Mouse (Mus musculus) heart, postnatal 4 days (tissue): ENCODE results near the gene Cib3. TPM values are rescaled to one million over a fixed set of nuclear protein-coding genes. Genes with fewer than 3 reads are reported as not detected.

Experiments
- DNase-seq: peaks from one replicate; pipeline ENCODE4 v3.0.0; 2021
- total RNA-seq, 2 experiments: library from RNA; stranded (reverse); gene quantifications; 2 replicates each; pipeline ENCODE4 v1.2.3; 2021

Cib3 gene
- total RNA-seq, 2 experiments from 2014 or later, result not detected

DNA sequence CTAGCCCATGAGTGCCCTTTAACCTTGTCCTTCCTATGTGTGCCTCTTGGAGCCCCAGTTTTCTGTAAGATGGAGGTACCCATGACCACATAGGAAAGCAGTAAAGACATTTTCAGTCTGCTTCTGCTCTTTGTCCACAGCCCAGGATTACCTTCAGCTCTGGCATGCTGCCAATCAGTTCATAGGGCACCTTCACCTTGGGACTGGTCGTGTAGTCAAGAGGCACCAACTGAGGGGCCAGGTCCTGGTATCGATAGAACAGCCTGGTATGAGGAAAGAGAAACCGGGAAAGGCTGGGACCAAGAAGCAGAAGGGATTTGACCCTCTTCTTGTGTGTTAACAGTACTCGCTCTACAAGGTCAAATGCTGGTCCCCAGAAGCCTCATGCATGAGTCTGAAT lies 2.4 kb downstream of the Cib3 start:
- no peak for DNase-seq

GRCm38 (mm10) chr8:72208582-72208981 lies 4.1 kb downstream of the Cib3 start:
- no peak for DNase-seq

- no peak for DNase-seq
Measured at GRCm38 (mm10) chr8:72197997-72198396, 14.6 kb downstream of the Cib3 start.

- no peak for DNase-seq
Measured at GRCm38 (mm10) chr8:72192065-72192464, 20.6 kb downstream of the Cib3 start.

DNA sequence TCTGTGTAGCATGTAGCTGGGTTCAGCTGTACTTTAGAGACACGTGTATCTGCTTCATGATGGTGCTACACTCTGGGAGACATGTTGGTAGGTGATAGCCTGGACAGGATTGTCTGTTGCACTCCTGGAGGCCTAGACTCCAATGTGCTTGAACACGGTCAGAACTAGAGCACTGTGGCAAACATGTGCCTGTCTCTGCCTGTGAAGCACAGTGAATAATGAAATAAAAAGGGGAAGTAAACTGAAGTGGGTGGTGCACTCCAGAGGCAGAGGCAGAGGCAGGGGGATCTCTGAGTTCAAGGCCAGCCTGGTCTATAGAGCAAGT lies 22.5 kb downstream of the Cib3 start:
- no peak for DNase-seq

DNA sequence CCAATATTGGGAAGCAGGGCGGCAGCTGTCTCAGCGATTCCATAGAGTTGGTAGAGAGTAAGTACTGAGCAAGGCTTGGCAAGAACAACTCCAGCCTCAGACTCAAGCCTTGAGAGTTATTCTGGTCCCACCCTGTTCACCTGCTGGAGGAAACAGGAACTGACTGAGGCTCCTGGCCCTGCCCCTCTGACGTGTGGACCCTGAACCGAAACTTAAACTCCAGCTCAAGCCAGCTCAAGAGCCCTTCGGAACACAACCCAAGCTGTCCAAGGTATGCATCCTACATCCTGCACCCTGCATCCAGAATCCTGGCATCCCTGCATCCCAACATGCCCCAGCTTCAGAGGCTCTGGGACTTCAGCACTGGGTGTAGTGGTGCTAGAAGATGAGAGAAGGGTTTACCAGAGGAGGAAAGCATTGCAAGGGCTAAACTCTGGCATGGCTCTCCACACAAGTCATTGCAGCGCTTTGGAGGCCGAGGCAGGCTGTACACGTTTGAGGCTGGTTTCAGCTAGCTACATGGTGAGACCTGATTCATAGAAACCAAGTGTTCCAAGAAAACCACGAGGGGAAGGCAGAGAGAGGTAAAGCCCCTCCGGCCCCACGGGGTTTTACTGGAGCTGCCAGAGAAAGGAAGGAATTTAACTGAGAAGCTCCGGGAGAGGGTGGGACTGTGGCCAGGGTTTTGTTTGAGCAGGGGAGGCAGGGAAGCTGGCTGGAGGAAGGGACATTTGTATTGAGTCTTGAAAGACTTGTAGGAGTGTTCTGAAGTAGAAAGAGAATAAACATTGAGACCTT lies 23.0 kb downstream of the Cib3 start, which contains the start of gene Hsh2d:
Gene Hsh2d, plus strand, starts transcription at position 222 of the 798 bp plus-strand sequence.
- DNase-seq, result no peak

DNA sequence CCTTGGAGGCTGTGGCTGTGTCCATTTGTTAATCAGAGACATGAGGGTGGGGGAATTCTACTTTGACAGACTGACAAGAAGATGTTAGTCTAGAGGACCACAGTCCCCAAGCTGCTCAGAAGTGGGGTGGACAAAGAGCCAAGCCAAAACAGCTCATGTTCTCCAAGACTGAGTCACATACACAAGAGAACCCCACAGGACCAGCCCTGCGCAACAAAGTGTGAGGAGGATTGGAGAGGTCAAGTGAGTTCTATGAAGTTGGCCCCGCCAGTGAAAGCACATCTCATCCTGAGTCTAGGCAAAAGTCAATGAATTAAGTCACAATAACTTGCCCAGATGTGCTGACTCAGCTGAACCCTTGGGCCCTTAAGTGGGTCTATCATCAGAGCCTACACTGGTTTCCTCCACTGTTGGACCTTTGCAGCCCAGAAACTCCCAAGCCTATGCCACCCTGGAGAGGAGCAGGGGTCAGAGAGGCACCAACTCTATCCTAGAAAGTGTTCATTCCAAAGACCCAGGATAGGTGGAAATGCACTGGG lies 24.8 kb downstream of the Cib3 start:
- DNase-seq, result no peak

GRCm38 (mm10) chr8:72183554-72184202 lies 29.0 kb downstream of the Cib3 start:
- no peak for DNase-seq

- DNase-seq, result peak; percentile 88
Measured at GRCm38 (mm10) chr8:72177346-72177925, 35.2 kb downstream of the Cib3 start.

GRCm38 (mm10) chr8:72169681-72170249 lies 42.9 kb downstream of the Cib3 start:
- no peak for DNase-seq

GRCm38 (mm10) chr8:72169098-72169668 lies 43.5 kb downstream of the Cib3 start:
- no peak for DNase-seq

GRCm38 (mm10) chr8:72162821-72163220 lies 49.8 kb downstream of the Cib3 start:
- DNase-seq, result no peak

DNA sequence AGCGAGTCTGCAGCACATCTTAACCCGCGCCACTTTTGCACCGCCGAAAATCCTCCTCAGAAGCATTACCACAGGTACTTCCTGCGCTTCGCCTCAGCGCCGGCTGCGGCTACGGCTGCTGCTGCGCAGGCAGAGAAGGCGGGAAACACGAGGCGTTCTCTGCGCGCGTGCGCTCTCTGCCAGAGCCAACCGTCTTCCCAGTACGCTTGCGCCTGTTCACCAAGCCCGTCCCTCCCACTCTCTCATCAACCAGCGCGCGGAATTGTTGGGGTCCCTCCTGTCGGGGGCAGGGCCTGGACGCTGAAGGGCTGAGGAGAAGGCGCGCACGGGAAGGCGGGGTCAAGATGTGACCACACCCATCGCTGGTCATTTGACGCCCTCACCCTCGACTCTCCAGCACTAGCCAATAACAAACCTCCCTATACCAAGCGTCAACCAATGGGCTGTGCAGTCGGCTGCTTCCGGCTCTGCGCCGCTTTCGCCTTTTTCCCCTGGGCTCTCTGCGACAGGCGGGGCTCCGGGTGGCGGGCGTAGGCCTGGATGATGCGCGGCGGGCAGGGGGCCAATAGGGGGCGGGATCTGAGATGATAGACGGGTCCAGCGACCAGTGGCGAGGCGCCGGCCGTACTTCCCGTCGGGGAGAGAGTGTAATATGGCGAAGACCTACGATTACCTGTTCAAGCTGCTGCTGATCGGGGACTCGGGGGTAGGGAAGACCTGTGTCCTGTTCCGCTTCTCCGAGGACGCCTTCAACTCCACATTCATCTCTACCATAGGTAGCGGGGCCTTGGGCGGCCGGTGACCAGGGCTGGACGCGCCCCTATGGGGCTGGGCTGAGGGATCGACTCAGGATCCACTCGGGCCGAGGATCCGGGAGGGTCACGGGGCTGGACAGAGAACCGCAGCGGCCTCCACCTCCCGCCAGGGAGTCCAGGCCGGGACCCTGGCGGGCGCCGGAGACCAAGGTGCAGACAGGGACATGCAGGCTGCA lies 51.6 kb downstream of the Cib3 start, which contains the start of gene Rab8a:
Gene Rab8a, plus strand, starts transcription at position 494 of the 991 bp plus-strand sequence.
- DNase-seq, result peak; percentile 100

DNA sequence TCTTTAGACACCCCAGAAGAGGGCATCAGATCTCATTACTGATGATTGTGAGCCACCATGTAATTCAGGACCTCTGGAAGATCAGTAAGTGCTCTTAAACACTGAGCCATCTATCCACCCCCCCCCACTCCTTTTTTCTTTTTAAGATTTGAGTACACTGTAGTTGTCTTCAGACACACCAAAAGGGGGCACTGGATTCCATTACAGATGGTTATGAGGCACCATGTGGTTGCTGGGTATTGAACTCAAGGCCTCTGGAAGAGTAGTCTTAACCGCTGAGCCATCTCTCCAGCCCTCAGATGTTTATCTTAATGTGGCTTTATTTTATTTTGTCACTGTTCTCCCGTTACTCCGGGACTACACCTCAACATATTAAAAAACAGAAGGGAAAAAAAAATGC lies 52.6 kb downstream of the Cib3 start:
- no peak for DNase-seq

DNA sequence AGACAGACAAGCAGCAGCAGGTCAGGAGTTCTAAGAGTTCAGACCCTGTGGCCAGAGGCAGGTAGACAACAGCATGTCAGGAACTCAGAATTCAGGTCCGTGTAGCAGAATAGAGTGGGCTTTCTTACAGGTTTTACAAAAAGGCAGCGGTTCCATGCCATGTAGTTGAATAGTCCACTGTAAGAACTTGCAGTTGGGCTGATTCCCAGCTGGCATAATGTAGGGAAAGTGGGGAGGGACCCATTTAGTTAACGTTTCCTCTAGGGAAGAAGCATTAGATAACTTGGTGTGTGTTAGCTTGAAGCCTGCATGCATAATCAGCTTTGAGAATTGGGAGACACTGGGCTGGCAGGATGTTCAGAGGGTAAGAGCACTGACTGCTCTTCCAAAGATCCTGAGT lies 53.9 kb downstream of the Cib3 start:
- DNase-seq, result no peak

GRCm38 (mm10) chr8:72158096-72158495 lies 54.5 kb downstream of the Cib3 start:
- no peak for DNase-seq

Other genes starting within 250 kb of the Cib3 start
- under 1 TPM; 0.21 to 0.38 TPM for gene Cyp4f18, start 203.2 kb downstream of the Cib3 start, total RNA-seq
- gene Olfr372, start 171.6 kb downstream of the Cib3 start, total RNA-seq, result not detected
- gene Olfr373, start 129.7 kb downstream of the Cib3 start, total RNA-seq, result not detected
- not detected for gene Olfr374, start 105.8 kb downstream of the Cib3 start, total RNA-seq
- gene Tpm4, start 77.9 kb downstream of the Cib3 start, total RNA-seq, result 100 to 1,000 TPM; 269 to 284 TPM
- 10 to 100 TPM; 38.1 to 43.2 TPM for gene Rab8a, start 51.6 kb downstream of the Cib3 start, total RNA-seq
- gene Hsh2d, start 23.2 kb downstream of the Cib3 start, total RNA-seq, result under 1 TPM in 1 of 2 experiments, not detected in 1; 0.14 TPM
- gene Gm11034, start 799 bp upstream of the Cib3 start, total RNA-seq, result not detected
- gene Fam32a, start 6.9 kb upstream of the Cib3 start, total RNA-seq, result 10 to 100 TPM; 25.4 to 26.5 TPM
- 10 to 100 TPM; 66.5 to 71.7 TPM for gene Ap1m1, start 27.2 kb upstream of the Cib3 start, total RNA-seq
- gene Gm10282, start 92.4 kb upstream of the Cib3 start, total RNA-seq, result 10 to 100 TPM; 34.9 to 36.3 TPM
- gene Klf2, start 106.2 kb upstream of the Cib3 start, total RNA-seq, result 10 to 100 TPM; 65.3 to 68.2 TPM
- gene Eps15l1, start 208.6 kb upstream of the Cib3 start, total RNA-seq, result 10 to 100 TPM; 56.8 to 60.0 TPM
- 1 to 10 TPM; 1.4 to 1.6 TPM for gene Calr3, start 231.0 kb upstream of the Cib3 start, total RNA-seq
- gene 1700030K09Rik, start 231.0 kb upstream of the Cib3 start, total RNA-seq, result 1 to 10 TPM; 5.4 to 8.2 TPM